Mouse (Mus musculus): ENCODE measurements around the gene Tm4sf20.
A peak's percentile ranks its signal among the peaks of the same experiment; 100 is the strongest.

Tm4sf20 gene

GRCm38 (mm10) chr1:82775293-82775692 is 7.0 kb upstream of the Tm4sf20 start:
- DNase-seq (ENCODE audit: low spot score in 2 of 2) = no peak

- no peak for DNase-seq (ENCODE audit: low spot score in 2 of 2)
These were observed 4.9 kb upstream of the Tm4sf20 start for GRCm38 (mm10) chr1:82773208-82773607.

GRCm38 (mm10) chr1:82772428-82772827 is 4.2 kb upstream of the Tm4sf20 start:
- DNase-seq (ENCODE audit: low spot score in 2 of 2) = no peak

- no peak for DNase-seq (ENCODE audit: low spot score in 2 of 2)
These were observed 2.8 kb upstream of the Tm4sf20 start, which contains the start of gene Gm47791 for GRCm38 (mm10) chr1:82771022-82771586. Gm47791 (minus strand) TSS chr1:82771243.

GRCm38 (mm10) chr1:82766641-82767040 is 1.6 kb downstream of the Tm4sf20 start:
- no peak for DNase-seq (ENCODE audit: low spot score in 2 of 2)

- no peak for DNase-seq (ENCODE audit: low spot score in 2 of 2)
These were observed 2.0 kb downstream of the Tm4sf20 start for GRCm38 (mm10) chr1:82766227-82766626.

- DNase-seq (ENCODE audit: low spot score in 2 of 2) = no peak
These were observed 6.0 kb downstream of the Tm4sf20 start for GRCm38 (mm10) chr1:82762274-82762673.

GRCm38 (mm10) chr1:82761454-82762169 is 6.6 kb downstream of the Tm4sf20 start:
- no peak for DNase-seq (ENCODE audit: low spot score in 2 of 2)

- no peak for DNase-seq (ENCODE audit: low spot score in 2 of 2)
These were observed 8.7 kb downstream of the Tm4sf20 start for GRCm38 (mm10) chr1:82759520-82759919.

GRCm38 (mm10) chr1:82747714-82748452 is 20.4 kb downstream of the Tm4sf20 start:
- DNase-seq (ENCODE audit: low spot score in 2 of 2) = no peak

GRCm38 (mm10) chr1:82746408-82746807 is 21.9 kb downstream of the Tm4sf20 start:
- no peak for DNase-seq (ENCODE audit: low spot score in 2 of 2)

GRCm38 (mm10) chr1:82743962-82744361 is 24.3 kb downstream of the Tm4sf20 start:
- no peak for DNase-seq (ENCODE audit: low spot score in 2 of 2)

- DNase-seq (ENCODE audit: low spot score in 2 of 2) = no peak
These were observed 26.7 kb downstream of the Tm4sf20 start for GRCm38 (mm10) chr1:82741539-82741938.

GRCm38 (mm10) chr1:82738066-82738465 is 30.2 kb downstream of the Tm4sf20 start:
- DNase-seq (ENCODE audit: low spot score in 2 of 2) = no peak

GRCm38 (mm10) chr1:82733357-82733756 is 34.9 kb downstream of the Tm4sf20 start:
- no peak for DNase-seq (ENCODE audit: low spot score in 2 of 2)

GRCm38 (mm10) chr1:82726482-82726881 is 41.8 kb downstream of the Tm4sf20 start:
- DNase-seq (ENCODE audit: low spot score in 2 of 2) = no peak

- no peak for DNase-seq (ENCODE audit: low spot score in 2 of 2)
These were observed 42.4 kb downstream of the Tm4sf20 start for GRCm38 (mm10) chr1:82725875-82726185.

- peak; percentile 28 to 30 for DNase-seq (ENCODE audit: low spot score in 2 of 2)
These were observed 43.0 kb downstream of the Tm4sf20 start for GRCm38 (mm10) chr1:82725026-82725874.

- DNase-seq (ENCODE audit: low spot score in 2 of 2) = peak; percentile 96 to 97
These were observed 43.8 kb downstream of the Tm4sf20 start, which contains the start of gene Mff for GRCm38 (mm10) chr1:82724339-82725025. Mff (plus strand) TSS chr1:82724890.

- DNase-seq (ENCODE audit: low spot score in 2 of 2) = no peak
These were observed 50.3 kb downstream of the Tm4sf20 start for GRCm38 (mm10) chr1:82717816-82718512.
